Mouse (Mus musculus) mouse embryonic stem cell (cell line): ENCODE results near the gene Scand1.

Experiments used
- in situ Hi-C, 2 experiments: fragments of 300-500 bp; cut with MboI; formaldehyde crosslinking; loops; 1 replicate in 1 of 2; 3 replicates in 1 of 2; pipeline ENCODE4 v1.14.3; 2019 to 2020; ENCODE audit warnings: low sequenced_read_pairs in 2 of 2, low pct_unique_long_range_greater_than_20kb in 1 of 2, mixed read lengths in 1 of 2; ENCODE audit not compliant: unreplicated experiment in 1 of 2

Gene Scand1

GRCm38 (mm10) chr2:156312297-156312897 lies at the start of gene Scand1, which contains the start of gene Cnbd2:
Gene Scand1 (minus strand): TSS chr2:156312704.
Gene Cnbd2 (plus strand): TSS chr2:156312299.
- in situ Hi-C loops = no loop called here

DNA sequence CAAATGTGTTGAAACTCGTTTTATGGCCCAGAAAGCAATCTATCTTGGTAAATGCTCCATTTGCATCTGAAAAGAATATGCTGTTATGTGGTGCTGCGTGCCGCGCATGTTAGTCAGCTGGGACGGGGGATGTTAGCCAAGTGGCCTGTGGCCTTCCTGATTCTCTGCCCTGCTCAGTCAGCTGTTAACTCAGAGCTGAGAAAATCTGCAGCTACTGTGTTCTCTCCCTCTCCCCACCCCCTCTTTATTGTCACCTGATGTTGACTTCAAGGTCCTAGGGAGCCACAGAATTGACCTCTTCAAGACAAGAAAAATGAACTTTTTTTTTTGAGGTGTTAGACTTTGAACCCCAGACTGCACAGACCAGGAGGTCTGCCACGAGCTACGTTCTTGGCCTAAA lies 43.5 kb upstream of the Scand1 start:
- in situ Hi-C loops = no loop called here

GRCm38 (mm10) chr2:156353265-156353692 lies 40.8 kb upstream of the Scand1 start:
- in situ Hi-C loops = no loop called here

- in situ Hi-C loops = no loop called here
Observed at GRCm38 (mm10) chr2:156352413-156353165, 40.1 kb upstream of the Scand1 start.

GRCm38 (mm10) chr2:156351243-156351642 lies 38.7 kb upstream of the Scand1 start:
- in situ Hi-C loops = no loop called here

- in situ Hi-C loops = no loop called here
Observed at GRCm38 (mm10) chr2:156349286-156349848, 36.9 kb upstream of the Scand1 start.

GRCm38 (mm10) chr2:156348812-156349211 lies 36.3 kb upstream of the Scand1 start:
- in situ Hi-C loops = no loop called here

DNA sequence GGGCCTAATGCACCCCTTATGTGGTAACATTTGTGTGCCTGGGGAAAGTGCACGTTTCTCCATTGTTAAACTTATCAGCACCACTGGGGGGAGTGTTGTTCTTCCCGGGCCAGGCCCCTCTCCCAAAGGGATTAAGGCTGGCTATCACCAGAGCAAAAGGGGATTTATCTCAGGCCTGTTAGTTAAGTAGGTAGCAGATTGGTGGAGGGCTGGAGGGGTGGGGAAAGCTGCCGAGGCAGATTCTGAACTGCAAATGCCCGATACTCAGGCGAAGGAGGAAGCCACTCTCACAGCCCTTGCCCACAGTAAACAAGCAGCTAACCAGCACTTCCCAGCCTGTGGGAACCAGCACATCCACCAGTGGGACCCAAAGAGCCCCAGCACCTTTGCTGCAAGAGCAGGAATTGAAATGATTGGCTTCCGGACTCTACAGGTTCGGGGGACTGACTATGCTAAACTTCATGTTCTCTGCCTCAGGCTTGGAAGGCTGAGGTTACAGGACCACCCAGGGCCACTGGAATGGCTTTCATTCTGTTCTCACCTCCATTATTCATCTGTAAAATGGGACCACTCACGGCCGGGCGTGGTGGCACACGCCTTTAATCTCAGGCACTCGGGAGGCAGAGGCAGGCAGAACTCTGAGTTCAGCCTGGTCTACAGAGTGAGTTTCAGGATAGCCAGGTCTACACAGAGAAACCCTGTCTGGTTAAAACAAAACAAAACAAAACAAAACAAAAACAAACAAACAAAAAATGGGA lies 32.5 kb upstream of the Scand1 start:
- in situ Hi-C loops = no loop called here

DNA sequence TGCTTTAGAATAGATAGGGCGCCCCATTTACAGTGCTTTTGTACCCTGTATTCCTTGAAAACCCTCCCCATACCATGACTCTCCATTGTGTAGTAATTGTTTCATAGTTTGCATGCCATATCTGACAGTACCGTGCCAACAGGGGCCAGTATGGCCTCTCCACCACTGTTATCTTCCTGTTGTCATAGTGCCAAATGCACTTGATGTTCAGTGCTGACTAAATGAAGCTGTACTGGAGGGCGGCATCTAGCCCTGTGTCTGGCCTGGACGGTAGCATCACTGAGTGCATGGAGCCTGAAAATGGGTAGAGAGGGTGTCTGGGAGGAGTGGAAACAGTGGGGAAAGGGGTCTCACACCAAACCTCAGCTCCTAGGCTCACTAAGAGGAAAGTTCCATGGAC lies 27.6 kb upstream of the Scand1 start:
- in situ Hi-C loops = no loop called here

DNA sequence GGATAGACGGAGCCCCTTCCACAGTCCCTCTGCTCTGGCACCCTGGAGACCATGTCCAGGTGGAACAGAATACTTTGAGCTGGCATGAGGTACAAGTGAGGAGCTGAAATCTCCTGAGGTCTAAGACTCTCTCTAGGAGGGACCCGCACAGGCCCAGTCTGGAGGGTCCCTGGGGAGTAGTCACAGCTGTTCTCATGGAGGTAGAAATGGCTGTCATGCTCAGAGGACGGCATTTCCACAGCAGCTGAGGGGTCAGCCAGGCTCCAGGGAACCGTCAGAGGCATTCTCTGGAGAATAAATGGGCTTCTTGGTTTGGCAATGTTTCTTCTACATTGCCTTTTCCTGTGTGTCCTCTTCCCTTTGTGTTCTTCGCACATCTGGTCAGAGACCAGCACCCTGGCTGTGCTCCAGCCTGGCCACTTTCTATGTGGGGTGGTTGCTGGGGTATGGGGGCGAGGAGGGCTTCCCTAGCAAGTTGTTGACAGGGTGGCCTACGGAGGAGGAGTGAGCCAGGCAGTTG lies 19.0 kb upstream of the Scand1 start:
- in situ Hi-C loops = no loop called here

- in situ Hi-C loops = no loop called here
Observed at GRCm38 (mm10) chr2:156330681-156331080, 18.2 kb upstream of the Scand1 start.

DNA sequence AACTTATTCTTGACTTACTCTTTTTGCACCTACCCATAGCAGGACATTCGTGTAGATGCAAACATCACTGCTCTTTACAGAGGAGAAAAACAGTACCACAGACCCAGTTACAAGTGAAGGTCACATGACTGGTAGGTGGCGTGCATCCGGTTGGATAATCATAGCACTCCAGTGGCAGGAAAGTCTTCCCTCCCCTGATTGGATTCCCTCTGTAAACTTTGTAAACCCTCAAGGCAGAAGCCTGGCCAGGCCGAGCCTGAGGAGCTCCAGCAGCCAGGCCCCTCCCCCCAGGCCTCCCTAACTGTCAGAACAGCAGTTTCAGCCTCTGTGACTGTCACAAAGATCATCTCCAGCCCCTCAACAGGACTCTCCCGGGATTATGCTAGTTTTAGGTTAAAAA lies 12.2 kb upstream of the Scand1 start:
- in situ Hi-C loops = no loop called here

- in situ Hi-C loops = no loop called here
Observed at GRCm38 (mm10) chr2:156324116-156324588, 11.6 kb upstream of the Scand1 start.

DNA sequence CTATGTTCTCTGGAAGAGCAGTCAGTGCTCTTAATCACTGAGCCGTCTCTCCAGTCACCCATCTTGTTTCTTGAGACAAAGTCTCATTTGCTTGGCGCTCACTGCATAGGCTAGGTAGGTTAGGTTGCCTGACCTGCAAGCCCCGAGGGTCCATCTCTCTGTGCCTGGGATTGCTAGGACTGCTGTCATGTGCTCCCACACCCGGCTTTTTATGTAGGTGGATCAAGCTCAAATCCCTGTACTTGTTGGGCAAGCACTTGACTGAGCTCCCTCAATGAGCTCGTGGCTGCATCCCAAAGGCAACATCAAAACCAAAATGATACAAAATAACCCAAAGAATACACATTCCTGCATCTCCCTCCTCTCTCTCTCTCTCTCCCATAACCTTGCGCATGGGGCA lies 9.0 kb upstream of the Scand1 start:
- in situ Hi-C loops = no loop called here

- in situ Hi-C loops = no loop called here
Observed at GRCm38 (mm10) chr2:156318491-156318890, 6.0 kb upstream of the Scand1 start.

- in situ Hi-C loops = no loop called here
Observed at GRCm38 (mm10) chr2:156314811-156315210, 2.3 kb upstream of the Scand1 start.

- in situ Hi-C loops = no loop called here
Observed at GRCm38 (mm10) chr2:156313153-156313552, 649 bp upstream of the Scand1 start.

- in situ Hi-C loops = no loop called here
Observed at GRCm38 (mm10) chr2:156311841-156312291, 638 bp downstream of the Scand1 start.

DNA sequence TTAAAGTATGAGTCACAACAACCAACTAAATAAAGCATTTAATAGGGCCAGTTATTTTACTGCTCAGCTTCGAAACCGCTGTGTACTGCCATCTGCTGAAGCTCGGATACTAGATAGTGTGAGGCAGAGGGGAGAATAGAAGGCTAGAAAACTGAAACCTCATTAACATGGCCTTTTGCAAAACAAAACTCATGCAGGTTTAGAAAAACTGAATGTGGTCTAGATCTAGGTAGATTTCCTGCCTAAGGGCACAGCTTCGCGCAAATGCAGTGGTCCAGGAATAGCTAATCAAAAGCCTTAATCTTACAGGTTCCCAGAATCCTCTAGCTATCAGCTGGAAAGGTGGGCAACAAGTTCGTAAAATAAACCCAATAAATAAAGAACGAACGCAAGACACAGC lies 1.1 kb downstream of the Scand1 start:
- in situ Hi-C loops = no loop called here
